Mouse (Mus musculus) liver, embryonic 15.5 days (tissue): ENCODE data around the gene Ormdl2. TPM values are rescaled to one million over a fixed set of nuclear protein-coding genes. Genes with fewer than 3 reads are reported as not detected.
"Not testable (repeated sequence)": the region's sequence is repeated elsewhere in the genome, so short reads cannot be mapped to it uniquely, and the experiment has no call there.

ENCODE experiments used
- ATAC-seq: fragments of 200-750 bp; cut with Nextera tagmentation; 2 replicates; pipeline ENCODE4 v1.8.0; 2017; ENCODE audit warnings: moderate number of reproducible peaks, mild to moderate bottlenecking, moderate library complexity; ENCODE audit not compliant: insufficient read depth
- H3K27ac ChIP-seq: fragments of 300-500 bp; sonication (generic); replicated peaks from 2 replicates; pipeline ENCODE4 v1.5.1; 2015; ENCODE audit warnings: mild to moderate bottlenecking, inconsistent platforms
- H3K27me3 ChIP-seq: fragments of 300-500 bp; sonication (generic); 2 replicates; pipeline ENCODE4 v1.6.1; 2015; ENCODE audit warnings: mild to moderate bottlenecking, inconsistent platforms
- H3K36me3 ChIP-seq: fragments of 300-500 bp; sonication (generic); replicated peaks from 2 replicates; pipeline ENCODE4 v1.6.1; 2015; ENCODE audit warnings: moderate library complexity, mild to moderate bottlenecking, inconsistent platforms
- H3K4me1 ChIP-seq: fragments of 300-500 bp; sonication (generic); replicated peaks from 2 replicates; pipeline ENCODE4 v1.6.1; 2015; ENCODE audit warnings: inconsistent platforms
- H3K4me2 ChIP-seq: fragments of 300-500 bp; sonication (generic); 2 replicates; pipeline ENCODE4 v1.6.1; 2015; ENCODE audit warnings: moderate library complexity, mild to moderate bottlenecking, inconsistent platforms
- H3K4me3 ChIP-seq: fragments of 300-500 bp; sonication (generic); replicated peaks from 2 replicates; pipeline ENCODE4 v1.5.1; 2015; ENCODE audit warnings: mild to moderate bottlenecking, inconsistent platforms
- H3K9ac ChIP-seq: fragments of 300-500 bp; sonication (generic); 2 replicates; pipeline ENCODE4 v1.6.1; 2015; ENCODE audit warnings: moderate library complexity, mild to moderate bottlenecking, inconsistent platforms
- H3K9me3 ChIP-seq: fragments of 300-500 bp; sonication (generic); replicated peaks from 2 replicates; pipeline ENCODE4 v1.6.1; 2016; ENCODE audit warnings: inconsistent platforms
- WGBS: fragments of 180-500 bp; shearing (Covaris S2); methylation state at CpG from one replicate; pipeline ENCODE4 v1.1.7; 2015; ENCODE audit warnings: mixed read lengths; ENCODE audit not compliant: insufficient replicate concordance; 5-methylcytosine and 5-hydroxymethylcytosine counted together
- polyA plus RNA-seq: library from polyadenylated mRNA; unstranded; fragments of >200 nt; fragmentation: Nextera tagmentation; extraction: Ambion mirVana; gene quantifications from 2 replicates; pipeline ENCODE4 v1.2.1, GENCODE M21; 2015

Ormdl2 gene
- polyA plus RNA-seq, 1 experiment from 2014 or later: 73.9 TPM

DNA sequence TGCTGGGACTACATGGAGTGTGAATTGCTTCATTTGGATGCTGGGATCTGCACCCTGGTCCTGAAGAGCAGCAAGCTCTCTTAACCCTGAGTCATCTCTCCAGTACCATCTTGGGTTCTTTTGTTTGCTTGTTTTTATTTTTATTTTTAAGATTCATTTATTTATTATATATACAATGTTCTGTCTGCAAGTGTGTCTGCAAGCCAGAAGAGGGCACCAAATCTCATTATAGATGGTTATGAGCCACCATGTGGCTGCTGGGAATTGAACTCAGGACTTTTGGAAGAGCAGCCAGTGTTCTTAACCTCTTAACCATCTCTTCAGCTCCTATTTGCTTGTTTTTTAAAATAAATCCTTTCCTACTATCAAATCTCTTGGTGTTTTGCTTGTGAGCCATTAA is 16.0 kb upstream of the Ormdl2 start:
- H3K4me3 ChIP-seq: no peak overlapping the region
- no peak overlapping the region for H3K4me2 ChIP-seq
- H3K9me3 ChIP-seq: no peaks in the 10 kb centered on the region
- ATAC-seq: no peak
- no peak overlapping the region for H3K27ac ChIP-seq
- H3K9ac ChIP-seq: no peak overlapping the region
- no peaks in the 10 kb centered on the region for H3K27me3 ChIP-seq
- H3K4me1 ChIP-seq: peaks cover 31% of the 10 kb centered on the region
- H3K36me3 ChIP-seq: peaks cover 83% of the 10 kb centered on the region

- no peak for ATAC-seq
- Histone ChIP-seq H3K27ac (no peak overlapping the region), H3K4me2 (no peak overlapping the region), H3K27me3 (no peaks in the 10 kb centered on the region), H3K36me3 (peaks cover 35% of the 10 kb centered on the region), H3K4me3 (no peak overlapping the region), H3K9me3 (no peaks in the 10 kb centered on the region), H3K9ac (no peak overlapping the region), H3K4me1 (peaks cover 31% of the 10 kb centered on the region)
- WGBS: 88% methylated on average over 9 of the region's 9 CpGs
Measured at GRCm38 (mm10) chr10:128823821-128824220, 2.4 kb upstream of the Ormdl2 start.

DNA sequence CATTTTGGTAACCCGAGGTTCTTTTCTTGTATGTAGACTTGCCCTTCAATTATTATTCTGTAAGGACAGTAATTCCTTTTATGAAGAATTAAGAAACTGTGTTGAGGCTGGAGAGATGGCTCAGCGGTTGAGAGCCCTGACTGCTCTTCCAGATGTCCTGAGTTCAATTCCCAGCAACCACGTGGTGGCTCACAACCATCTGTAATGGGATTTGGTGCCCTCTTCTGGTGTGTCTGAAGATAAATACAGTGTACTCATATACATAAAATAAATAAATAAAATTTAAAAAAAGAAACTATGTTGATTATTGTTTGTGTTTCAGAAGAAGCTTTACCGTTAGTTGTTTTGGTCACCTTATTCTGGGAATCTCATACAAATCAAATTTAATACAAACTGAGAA is 1.6 kb upstream of the Ormdl2 start:
- peak overlapping the region; percentile 80 for H3K4me2 ChIP-seq
- H3K9me3 ChIP-seq, ATAC-seq, H3K27ac ChIP-seq, H3K27me3 ChIP-seq: not testable (repeated sequence)
- peak overlapping the region; percentile 69 for H3K9ac ChIP-seq
- peak overlapping the region; percentile 91 for H3K4me3 ChIP-seq
- H3K4me1 ChIP-seq: peaks cover 31% of the 10 kb centered on the region
- 60% methylated on average over 4 of the region's 4 CpGs for WGBS
- H3K36me3 ChIP-seq: peaks cover 38% of the 10 kb centered on the region

DNA sequence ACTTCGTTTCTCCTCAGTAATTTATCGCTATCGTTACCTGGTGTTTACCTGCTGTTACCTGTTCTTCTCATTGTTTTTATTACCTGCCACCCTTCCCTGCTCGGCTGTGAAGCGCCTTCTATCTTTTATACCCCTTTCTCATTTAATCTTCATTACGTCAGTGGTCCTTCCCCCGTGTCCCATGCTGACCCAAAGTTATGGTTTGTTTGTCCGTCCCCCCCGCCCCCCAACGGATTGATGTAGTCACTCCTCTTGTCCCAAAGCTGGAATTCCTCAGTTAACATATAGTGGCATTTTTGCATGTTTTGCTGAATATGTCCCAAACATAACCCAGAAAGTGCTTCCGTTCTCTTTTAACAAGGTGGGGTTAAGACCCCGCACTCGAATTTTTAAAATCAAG is 690 bp upstream of the Ormdl2 start:
- Histone ChIP-seq H3K4me3 (peak overlapping the region; percentile 91), H3K9ac (peak overlapping the region; percentile 69), H3K9me3 (no peaks in the 10 kb centered on the region), H3K4me1 (peaks cover 31% of the 10 kb centered on the region), H3K36me3 (peaks cover 43% of the 10 kb centered on the region), H3K27ac (peak overlapping the region; percentile 78), H3K27me3 (no peaks in the 10 kb centered on the region), H3K4me2 (peak overlapping the region; percentile 80)
- ATAC-seq: no peak
- 3% methylated on average over 13 of the region's 13 CpGs for WGBS

DNA sequence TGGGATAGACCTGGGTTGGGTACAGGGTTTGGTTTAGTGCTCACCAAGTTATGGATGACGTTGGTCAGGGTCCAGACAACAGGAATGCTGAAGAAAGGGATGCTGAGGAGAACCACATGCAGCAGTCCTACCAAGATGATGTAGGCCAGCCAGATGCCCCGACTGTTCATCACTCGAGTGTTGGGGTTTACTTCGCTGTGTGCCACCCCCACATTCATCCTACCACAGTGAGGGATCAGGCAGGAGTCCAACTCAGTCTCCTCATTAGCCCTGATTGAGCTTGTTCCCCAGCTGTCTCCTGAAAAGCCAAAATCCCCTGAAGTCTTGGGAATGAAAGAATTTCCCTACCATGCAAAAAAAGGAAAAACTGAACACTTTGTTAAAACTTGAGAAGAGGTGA is 1.2 kb downstream of the Ormdl2 start:
- peak overlapping the region; percentile 80 for H3K4me2 ChIP-seq
- WGBS: 74% methylated on average over 4 of the region's 4 CpGs
- ATAC-seq: no peak
- H3K27me3 ChIP-seq: no peaks in the 10 kb centered on the region
- peak overlapping the region; percentile 91 for H3K4me3 ChIP-seq
- H3K9me3 ChIP-seq: no peaks in the 10 kb centered on the region
- H3K9ac ChIP-seq: no peak overlapping the region
- no peak overlapping the region for H3K27ac ChIP-seq
- peaks cover 31% of the 10 kb centered on the region for H3K4me1 ChIP-seq
- H3K36me3 ChIP-seq: peaks cover 53% of the 10 kb centered on the region

GRCm38 (mm10) chr10:128817033-128817432 is 4.4 kb downstream of the Ormdl2 start, which contains the start of gene Sarnp:
Sarnp (plus strand) TSS chr10:128817333.
- H3K27ac ChIP-seq: no peak within 1 kb of the TSS
- 76% methylated on average over 13 of the region's 13 CpGs for WGBS
- H3K27me3 ChIP-seq: no peaks in the 10 kb centered on the region
- H3K9ac ChIP-seq: no peak within 1 kb of the TSS
- H3K36me3 ChIP-seq: peaks cover 63% of the 10 kb centered on the region
- no peak for ATAC-seq
- no peak within 1 kb of the TSS for H3K4me3 ChIP-seq
- no peak within 1 kb of the TSS for H3K4me2 ChIP-seq
- peaks cover 16% of the 10 kb centered on the region for H3K4me1 ChIP-seq
- no peaks in the 10 kb centered on the region for H3K9me3 ChIP-seq

GRCm38 (mm10) chr10:128807018-128807417 is 14.4 kb downstream of the Ormdl2 start:
- H3K9ac ChIP-seq: peak overlapping the region; percentile 80; the same call in 1 of the 2 replicates
- 80% methylated on average over 8 of the region's 8 CpGs for WGBS
- peaks cover 17% of the 10 kb centered on the region for H3K36me3 ChIP-seq
- H3K4me1 ChIP-seq: peaks cover 60% of the 10 kb centered on the region
- H3K4me3 ChIP-seq: peak overlapping the region; percentile 78
- peaks cover 21% of the 10 kb centered on the region for H3K27me3 ChIP-seq
- H3K27ac ChIP-seq: no peak overlapping the region
- H3K4me2 ChIP-seq: peak overlapping the region; percentile 97
- no peaks in the 10 kb centered on the region for H3K9me3 ChIP-seq
- no peak for ATAC-seq

GRCm38 (mm10) chr10:128806086-128806485 is 15.4 kb downstream of the Ormdl2 start:
- 56% methylated on average over 6 of the region's 6 CpGs for WGBS
- H3K27me3 ChIP-seq: peaks cover 26% of the 10 kb centered on the region
- H3K27ac ChIP-seq: peak overlapping the region; percentile 90
- no peaks in the 10 kb centered on the region for H3K9me3 ChIP-seq
- H3K4me3 ChIP-seq: peak overlapping the region; percentile 78
- peak overlapping the region; percentile 80 for H3K9ac ChIP-seq
- peaks cover 60% of the 10 kb centered on the region for H3K4me1 ChIP-seq
- H3K4me2 ChIP-seq: peak overlapping the region; percentile 97
- H3K36me3 ChIP-seq: peaks cover 17% of the 10 kb centered on the region
- no peak for ATAC-seq

DNA sequence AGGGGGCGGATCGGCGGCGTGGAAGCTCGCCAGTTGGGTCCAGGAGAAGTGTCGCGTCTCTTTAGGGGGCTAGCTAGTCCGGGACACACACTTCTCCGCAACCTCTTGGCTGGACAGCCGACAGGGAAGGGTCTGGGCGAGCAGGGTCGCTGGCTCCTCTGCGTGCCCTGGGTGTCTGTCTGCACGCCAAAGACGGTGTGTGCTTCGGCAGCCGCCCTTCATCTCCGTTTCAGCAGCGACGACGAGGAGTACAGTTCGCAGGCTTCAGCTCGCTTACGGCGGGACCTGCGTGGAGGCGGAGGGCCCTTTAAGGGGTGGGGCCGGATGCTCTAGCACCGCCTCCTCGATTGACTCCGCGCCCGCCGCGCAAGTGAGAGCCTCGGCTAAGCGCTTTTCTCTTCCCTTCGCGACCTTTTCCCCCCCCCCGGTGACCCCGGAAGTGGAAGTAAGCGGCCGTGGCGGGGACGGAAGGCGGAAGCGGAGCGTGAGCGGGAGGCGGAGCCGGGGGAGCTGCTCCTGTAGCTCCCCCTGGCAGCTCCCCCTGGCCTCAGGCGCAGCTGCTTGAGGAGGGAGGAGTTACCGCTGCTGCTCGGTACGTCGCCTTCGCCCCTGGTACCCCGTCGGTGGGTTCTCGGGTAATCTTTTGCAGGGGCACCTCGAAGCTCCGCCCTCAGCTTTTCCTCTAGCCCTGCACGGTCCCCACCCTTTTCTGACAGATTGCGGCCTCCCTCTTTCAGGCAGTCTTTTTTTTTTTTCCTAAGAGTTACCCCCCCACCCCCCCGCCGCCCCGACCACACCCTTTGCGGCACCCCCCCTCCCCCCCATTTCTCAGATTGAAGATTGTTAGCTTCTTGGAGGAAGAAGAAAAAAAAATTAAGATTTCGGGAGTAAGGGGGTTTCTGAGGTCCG is 16.1 kb downstream of the Ormdl2 start:
- Histone ChIP-seq H3K4me3 (peak overlapping the region; percentile 78), H3K27me3 (peaks cover 26% of the 10 kb centered on the region), H3K27ac (peak overlapping the region; percentile 90), H3K4me1 (peaks cover 60% of the 10 kb centered on the region), H3K36me3 (peaks cover 17% of the 10 kb centered on the region), H3K9me3 (no peaks in the 10 kb centered on the region), H3K9ac (peak overlapping the region; percentile 80), H3K4me2 (peak overlapping the region; percentile 97)
- under 1% methylated on average over 68 of the region's 70 CpGs for WGBS
- ATAC-seq: peak; percentile 96

DNA sequence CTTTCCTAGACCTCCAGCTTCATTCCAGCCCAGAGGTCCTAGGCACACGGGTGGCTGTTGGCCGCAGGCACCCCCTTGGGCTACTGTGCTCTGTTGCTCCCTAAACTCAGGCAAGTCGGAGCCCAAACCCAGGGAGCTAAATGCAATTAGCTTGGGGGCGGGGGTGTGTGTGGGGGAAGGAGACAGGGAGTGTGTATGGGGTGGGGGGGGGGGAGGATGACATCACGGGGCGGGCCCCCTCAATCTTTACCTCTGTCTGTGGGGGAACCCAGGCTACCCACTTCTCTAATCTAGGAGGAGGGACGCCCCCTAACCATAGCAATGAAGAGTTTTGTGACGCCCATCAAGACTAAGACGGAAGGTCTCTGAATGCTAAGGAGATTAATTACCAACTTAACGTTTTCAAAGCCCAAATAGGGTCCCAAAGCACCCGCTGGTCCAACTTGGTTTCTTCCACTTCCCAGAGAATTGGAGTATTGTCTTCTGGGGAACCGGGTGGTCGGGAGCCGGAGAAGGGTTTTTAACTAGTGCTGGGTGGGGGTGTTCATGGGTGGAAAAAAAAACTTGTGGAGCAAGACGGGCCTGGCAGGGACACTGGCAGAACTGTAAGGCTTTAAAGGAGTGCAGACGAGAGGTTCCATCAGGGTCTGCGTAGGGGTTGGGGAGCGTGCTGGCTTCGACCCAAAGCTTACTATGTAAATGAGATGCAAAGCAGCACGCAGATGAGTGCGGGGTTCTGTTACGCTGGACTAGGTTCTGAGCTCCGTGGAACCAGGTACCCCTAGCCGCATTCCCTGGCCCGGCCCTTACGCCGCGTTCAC is 17.0 kb downstream of the Ormdl2 start, which contains the start of gene Tmem198b:
Tmem198b (minus strand) TSS at position 100 of the 821 bp plus-strand sequence.
- peak; percentile 40 for ATAC-seq
- H3K27ac ChIP-seq: peak within 1 kb of the TSS; percentile 90
- H3K4me2 ChIP-seq: peak within 1 kb of the TSS; percentile 97
- peak within 1 kb of the TSS; percentile 78 for H3K4me3 ChIP-seq
- under 1% methylated on average over 28 of the region's 28 CpGs for WGBS
- H3K9ac ChIP-seq: peak within 1 kb of the TSS; percentile 80
- peaks cover 58% of the 10 kb centered on the region for H3K4me1 ChIP-seq
- peaks cover 26% of the 10 kb centered on the region for H3K27me3 ChIP-seq
- H3K9me3 ChIP-seq: no peaks in the 10 kb centered on the region
- H3K36me3 ChIP-seq: peaks cover 14% of the 10 kb centered on the region

DNA sequence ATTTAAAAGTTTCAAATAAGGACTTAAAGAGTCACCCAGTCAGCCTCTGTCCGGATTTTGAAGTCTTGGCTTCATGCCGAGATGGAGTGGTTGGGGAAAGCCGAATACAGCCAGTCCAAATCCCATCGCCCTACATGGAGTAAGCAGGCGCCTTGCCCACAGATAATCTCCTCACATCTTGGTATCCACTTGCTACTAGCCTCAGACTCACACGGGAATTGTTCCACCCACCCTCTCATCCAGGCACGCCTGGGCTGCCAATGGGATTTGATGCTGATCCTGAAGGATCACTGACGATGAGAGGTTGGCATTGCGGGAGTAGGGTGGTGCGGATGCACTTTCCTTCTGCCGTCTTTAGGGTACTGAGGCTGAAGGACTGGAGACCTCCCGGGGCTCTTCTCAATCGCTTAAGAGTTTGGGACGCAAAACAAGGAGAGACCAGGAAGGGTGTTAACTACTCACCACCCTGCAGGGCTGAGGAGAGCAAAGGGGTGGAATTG is 17.6 kb downstream of the Ormdl2 start, which contains the start of gene Dnajc14:
Dnajc14 (plus strand) TSS at position 292 of the 500 bp plus-strand sequence.
- Histone ChIP-seq H3K27ac (peak within 1 kb of the TSS; percentile 90), H3K9ac (peak within 1 kb of the TSS; percentile 80), H3K4me3 (peak within 1 kb of the TSS; percentile 78), H3K9me3 (no peaks in the 10 kb centered on the region), H3K27me3 (peaks cover 26% of the 10 kb centered on the region), H3K4me1 (peaks cover 52% of the 10 kb centered on the region), H3K36me3 (peaks cover 10% of the 10 kb centered on the region), H3K4me2 (peak within 1 kb of the TSS; percentile 97)
- no peak for ATAC-seq
- 2% methylated on average over 14 of the region's 14 CpGs for WGBS
